Mouse (Mus musculus) embryonic facial prominence, embryonic 14.5 days (tissue): Measurements from ENCODE around the gene Actn4. TPM values are rescaled to one million over a fixed set of nuclear protein-coding genes. Genes with fewer than 3 reads are reported as not detected.

Source experiments
- polyA plus RNA-seq: library from polyadenylated mRNA; unstranded; fragments of >200 nt; fragmentation: Nextera tagmentation; extraction: Ambion mirVana; gene quantifications from 2 replicates; pipeline ENCODE4 v1.2.1, GENCODE M21; 2014

Actn4 gene
- polyA plus RNA-seq, 1 experiment from 2014 or later, result 256 TPM

Other genes starting within 250 kb of the Actn4 start
- gene Fbxo17, start 245.5 kb downstream of the Actn4 start, polyA plus RNA-seq, result 27.8 and 29.0 TPM in 2 replicates
- gene Mrps12, start 220.5 kb downstream of the Actn4 start, polyA plus RNA-seq, result 119 and 120 TPM in 2 replicates
- 20.5 and 22.9 TPM in 2 replicates for gene Sars2, start 220.3 kb downstream of the Actn4 start, polyA plus RNA-seq
- 3.8 and 12.7 TPM in 2 replicates for gene Ccer2, start 206.2 kb downstream of the Actn4 start, polyA plus RNA-seq
- 76.8 and 79.3 TPM in 2 replicates for gene Sirt2, start 195.6 kb downstream of the Actn4 start, polyA plus RNA-seq
- 40.9 and 41.5 TPM in 2 replicates for gene Nfkbib, start 194.8 kb downstream of the Actn4 start, polyA plus RNA-seq
- gene Rinl, start 173.4 kb downstream of the Actn4 start, polyA plus RNA-seq, result 2.7 and 3.0 TPM in 2 replicates
- 180 and 182 TPM in 2 replicates for gene Hnrnpl, start 153.8 kb downstream of the Actn4 start, polyA plus RNA-seq
- gene Ech1, start 137.1 kb downstream of the Actn4 start, polyA plus RNA-seq, result 183 and 202 TPM in 2 replicates
- 3.4 and 4.1 TPM in 2 replicates for gene Lgals4, start 128.5 kb downstream of the Actn4 start, polyA plus RNA-seq
- gene Lgals7, start 98.5 kb downstream of the Actn4 start, polyA plus RNA-seq, result 27.3 and 53.0 TPM in 2 replicates
- gene Capn12, start 80.9 kb downstream of the Actn4 start, polyA plus RNA-seq, result 0.58 and 0.72 TPM in 2 replicates
- gene Eif3k, start 19.5 kb upstream of the Actn4 start, polyA plus RNA-seq, result 403 and 404 TPM in 2 replicates
- 7.2 and 8.7 TPM in 2 replicates for gene Map4k1, start 19.7 kb upstream of the Actn4 start, polyA plus RNA-seq
- gene Ryr1, start 162.8 kb upstream of the Actn4 start, polyA plus RNA-seq, result 10.6 and 11.5 TPM in 2 replicates
- 0.54 and 0.78 TPM in 2 replicates for gene Rasgrp4, start 172.5 kb upstream of the Actn4 start, polyA plus RNA-seq
- 15.4 and 16.5 TPM in 2 replicates for gene Fam98c, start 193.9 kb upstream of the Actn4 start, polyA plus RNA-seq
- 0.51 and 0.72 TPM in 2 replicates for gene Ggn, start 207.9 kb upstream of the Actn4 start, polyA plus RNA-seq
- 3.0 and 3.6 TPM in 2 replicates for gene Spred3, start 208.1 kb upstream of the Actn4 start, polyA plus RNA-seq
- gene Psmd8, start 218.4 kb upstream of the Actn4 start, polyA plus RNA-seq, result 244 and 264 TPM in 2 replicates